Mouse (Mus musculus) midbrain, embryonic 12.5 days (tissue): Measurements from ENCODE around the gene Tmem121b. TPM values are rescaled to one million over a fixed set of nuclear protein-coding genes. Genes with fewer than 3 reads are reported as not detected.

Experiments
- ATAC-seq: fragments of 200-750 bp; cut with Nextera tagmentation; 2 replicates; pipeline ENCODE4 v1.8.0; 2017; ENCODE audit warnings: low read depth, moderate TSS enrichment, moderate library complexity; ENCODE audit not compliant: low FRiP score
- H3K27ac ChIP-seq: fragments of 300-500 bp; sonication (generic); replicated peaks from 2 replicates; pipeline ENCODE4 v1.5.1; 2016; ENCODE audit warnings: mild to moderate bottlenecking
- H3K27me3 ChIP-seq: fragments of 300-500 bp; sonication (generic); 2 replicates; pipeline ENCODE4 v1.6.1; 2016; ENCODE audit warnings: mild to moderate bottlenecking
- H3K36me3 ChIP-seq: fragments of 300-500 bp; sonication (generic); 2 replicates; pipeline ENCODE4 v1.6.1; 2016
- H3K4me1 ChIP-seq: fragments of 300-500 bp; sonication (generic); 2 replicates; pipeline ENCODE4 v1.6.1; 2016
- H3K4me2 ChIP-seq: fragments of 300-500 bp; sonication (generic); replicated peaks from 2 replicates; pipeline ENCODE4 v1.6.1; 2016; ENCODE audit warnings: mild to moderate bottlenecking, moderate library complexity
- H3K4me3 ChIP-seq: fragments of 300-500 bp; sonication (generic); 2 replicates; pipeline ENCODE4 v1.5.1; 2016; ENCODE audit warnings: mild to moderate bottlenecking
- H3K9ac ChIP-seq: fragments of 300-500 bp; sonication (generic); replicated peaks from 2 replicates; pipeline ENCODE4 v1.6.1; 2016; ENCODE audit warnings: mild to moderate bottlenecking, moderate library complexity
- H3K9me3 ChIP-seq: fragments of 300-500 bp; sonication (generic); 2 replicates; pipeline ENCODE4 v1.6.1; 2016; ENCODE audit warnings: mild to moderate bottlenecking
- WGBS: fragments of 180-500 bp; shearing (Covaris S2); methylation state at CpG from one replicate; pipeline ENCODE4 v1.1.7; 2016; 5-methylcytosine and 5-hydroxymethylcytosine counted together
- polyA plus RNA-seq: library from polyadenylated mRNA; unstranded; fragments of >200 nt; fragmentation: Nextera tagmentation; extraction: Ambion mirVana; gene quantifications from 2 replicates; pipeline ENCODE4 v1.2.1, GENCODE M21; 2016

Gene Tmem121b
- polyA plus RNA-seq, 1 experiment from 2014 or later: 2.5 TPM

DNA sequence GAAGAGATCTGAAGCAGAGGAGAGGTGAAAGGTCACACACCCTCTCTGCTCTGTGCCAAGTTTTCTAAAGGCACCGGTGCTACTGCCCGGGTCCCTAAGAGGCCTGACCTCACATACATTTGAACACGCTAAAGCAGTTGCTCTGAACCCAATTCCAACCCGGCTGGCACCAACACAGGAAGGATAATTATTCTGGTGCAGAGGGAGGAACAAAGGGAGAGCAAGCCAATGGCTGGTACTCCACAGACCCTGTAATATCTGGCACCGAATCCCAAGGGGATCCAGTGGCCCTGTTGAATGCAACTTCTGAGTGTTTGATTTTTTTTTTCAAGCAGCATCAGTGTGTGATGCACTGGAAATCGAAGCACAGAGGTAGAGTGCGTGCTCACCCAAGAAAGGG, 2.5 kb downstream of the Tmem121b start:
- no peaks in the 10 kb centered on the region for H3K36me3 ChIP-seq
- H3K4me1 ChIP-seq: peaks cover 40% of the 10 kb centered on the region
- no peak overlapping the region for H3K9ac ChIP-seq
- H3K9me3 ChIP-seq: no peaks in the 10 kb centered on the region
- WGBS: 42% methylated on average over 7 of the region's 7 CpGs
- H3K27ac ChIP-seq: no peak overlapping the region
- ATAC-seq: no peak
- H3K4me2 ChIP-seq: peak overlapping the region; percentile 79
- peaks cover 26% of the 10 kb centered on the region for H3K27me3 ChIP-seq
- H3K4me3 ChIP-seq: peak overlapping the region; percentile 79

DNA sequence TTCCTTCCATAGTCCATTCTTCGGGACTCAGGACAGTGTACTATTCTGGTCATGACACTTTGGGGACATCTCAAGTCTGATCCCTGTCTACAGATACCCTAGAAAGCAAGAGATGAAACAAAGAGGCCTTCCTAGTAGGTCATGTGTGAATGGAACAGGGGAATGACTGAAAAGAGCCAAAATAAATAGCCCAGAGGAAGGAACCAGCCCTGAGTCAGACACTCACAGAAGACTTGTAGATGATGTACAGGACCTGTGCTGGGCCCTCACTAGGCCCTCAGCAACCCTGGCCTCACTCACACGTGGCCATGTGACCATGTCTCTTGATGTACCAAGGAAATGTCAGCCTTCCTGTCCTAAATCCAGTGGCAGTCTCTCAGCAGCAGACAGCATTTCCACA, 4.1 kb downstream of the Tmem121b start:
- Histone ChIP-seq H3K4me1 (peaks cover 39% of the 10 kb centered on the region), H3K27ac (no peak overlapping the region), H3K9me3 (no peaks in the 10 kb centered on the region), H3K36me3 (no peaks in the 10 kb centered on the region), H3K9ac (no peak overlapping the region), H3K27me3 (peaks cover 26% of the 10 kb centered on the region), H3K4me2 (no peak overlapping the region), H3K4me3 (no peak overlapping the region)
- WGBS: 79% methylated on average over 2 of the region's 2 CpGs
- no peak for ATAC-seq

GRCm38 (mm10) chr6:120488647-120489046, 5.0 kb downstream of the Tmem121b start:
- Histone ChIP-seq H3K4me2 (no peak overlapping the region), H3K4me3 (no peak overlapping the region), H3K4me1 (peaks cover 31% of the 10 kb centered on the region), H3K27me3 (peaks cover 26% of the 10 kb centered on the region), H3K27ac (no peak overlapping the region), H3K9ac (no peak overlapping the region), H3K36me3 (no peaks in the 10 kb centered on the region), H3K9me3 (no peaks in the 10 kb centered on the region)
- ATAC-seq: no peak
- WGBS: 78% methylated on average over 3 of the region's 3 CpGs

GRCm38 (mm10) chr6:120486051-120486510, 7.5 kb downstream of the Tmem121b start:
- Histone ChIP-seq H3K4me3 (no peak overlapping the region), H3K4me2 (no peak overlapping the region), H3K36me3 (no peaks in the 10 kb centered on the region), H3K27me3 (peaks cover 4% of the 10 kb centered on the region; the same call in 1 of the 2 replicates), H3K4me1 (peaks cover 17% of the 10 kb centered on the region), H3K27ac (no peak overlapping the region), H3K9ac (no peak overlapping the region), H3K9me3 (no peaks in the 10 kb centered on the region)
- WGBS: 77% methylated on average over 8 of the region's 8 CpGs
- no peak for ATAC-seq

GRCm38 (mm10) chr6:120485038-120485437, 8.6 kb downstream of the Tmem121b start:
- Histone ChIP-seq H3K27me3 (0 out of 2 replicates have a peak, but pooled peaks cover 4% of the 10 kb centered on the region), H3K27ac (no peak overlapping the region), H3K9me3 (no peaks in the 10 kb centered on the region), H3K4me3 (no peak overlapping the region), H3K4me2 (no peak overlapping the region), H3K9ac (no peak overlapping the region), H3K4me1 (peaks cover 12% of the 10 kb centered on the region; the same call in 1 of the 2 replicates), H3K36me3 (no peaks in the 10 kb centered on the region)
- no peak for ATAC-seq
- WGBS: 83% methylated on average over 3 of the region's 3 CpGs

DNA sequence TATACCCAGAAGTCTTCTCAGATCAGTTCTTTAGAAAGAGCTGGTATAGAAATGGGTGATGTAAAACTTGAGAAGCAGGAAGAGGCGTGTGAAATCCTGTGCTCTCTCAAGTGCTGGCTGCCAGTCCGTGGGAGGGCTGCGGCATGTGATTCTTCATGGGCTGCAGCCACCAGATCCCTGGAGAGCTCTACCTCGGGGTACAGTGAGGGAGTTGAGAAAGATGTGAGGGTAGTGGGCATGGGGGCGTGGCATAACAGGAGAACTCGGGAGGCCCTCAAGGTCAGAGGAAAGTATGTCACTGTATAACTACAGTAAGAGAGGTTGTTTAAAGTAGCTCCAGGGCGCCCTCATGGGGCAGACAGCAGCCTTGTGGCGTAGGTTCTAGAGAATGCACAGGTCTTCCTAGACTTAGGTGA, 10.4 kb downstream of the Tmem121b start:
- no peak for ATAC-seq
- H3K27ac ChIP-seq: no peak overlapping the region
- H3K4me1 ChIP-seq: 0 out of 2 replicates have a peak, but pooled peaks cover 7% of the 10 kb centered on the region
- H3K4me3 ChIP-seq: no peak overlapping the region
- H3K9ac ChIP-seq: no peak overlapping the region
- WGBS: 43% methylated on average over 8 of the region's 8 CpGs
- no peaks in the 10 kb centered on the region for H3K36me3 ChIP-seq
- H3K27me3 ChIP-seq: no peaks in the 10 kb centered on the region
- H3K4me2 ChIP-seq: no peak overlapping the region
- H3K9me3 ChIP-seq: no peaks in the 10 kb centered on the region

DNA sequence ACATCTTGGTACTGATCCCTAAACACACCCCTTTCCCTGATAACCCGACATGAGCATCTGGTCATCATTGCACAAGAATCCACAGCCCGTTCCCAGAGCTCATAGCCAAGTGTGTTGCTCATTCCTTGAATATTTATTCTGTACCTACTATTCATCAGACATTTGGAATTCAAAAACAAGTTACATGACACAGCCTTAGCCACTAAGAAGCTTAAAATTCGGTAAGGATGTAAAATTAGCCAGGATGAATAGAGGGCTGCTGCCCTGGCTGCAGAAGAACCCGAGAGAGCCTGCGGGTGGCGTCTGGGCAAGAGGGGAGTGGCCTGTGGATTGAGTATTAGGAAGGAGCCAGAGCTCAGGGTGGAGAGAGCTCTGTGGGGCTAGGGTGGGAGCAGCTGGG, 10.9 kb downstream of the Tmem121b start:
- H3K27me3 ChIP-seq: no peaks in the 10 kb centered on the region
- H3K27ac ChIP-seq: no peak overlapping the region
- H3K9me3 ChIP-seq: no peaks in the 10 kb centered on the region
- ATAC-seq: no peak
- no peak overlapping the region for H3K9ac ChIP-seq
- 42% methylated on average over 6 of the region's 6 CpGs for WGBS
- H3K36me3 ChIP-seq: no peaks in the 10 kb centered on the region
- no peak overlapping the region for H3K4me2 ChIP-seq
- no peak overlapping the region for H3K4me3 ChIP-seq
- H3K4me1 ChIP-seq: 0 out of 2 replicates have a peak, but pooled peaks cover 7% of the 10 kb centered on the region

DNA sequence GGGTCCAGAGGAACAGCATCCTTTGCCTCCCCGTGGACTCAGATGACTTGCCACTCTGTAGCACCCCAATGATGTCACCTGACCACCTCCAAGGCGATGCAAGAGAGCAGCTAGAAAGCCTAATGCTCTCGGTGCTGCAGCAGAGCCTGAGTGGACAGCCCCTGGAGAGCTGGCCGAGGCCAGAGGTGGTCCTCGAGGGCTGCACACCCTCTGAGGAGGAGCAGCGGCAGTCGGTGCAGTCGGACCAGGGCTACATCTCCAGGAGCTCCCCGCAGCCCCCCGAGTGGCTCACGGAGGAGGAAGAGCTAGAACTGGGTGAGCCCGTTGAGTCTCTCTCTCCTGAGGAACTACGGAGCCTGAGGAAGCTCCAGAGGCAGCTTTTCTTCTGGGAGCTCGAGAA, 11.6 kb downstream of the Tmem121b start:
- Histone ChIP-seq H3K27ac (no peak overlapping the region), H3K4me1 (0 out of 2 replicates have a peak, but pooled peaks cover 7% of the 10 kb centered on the region), H3K27me3 (no peaks in the 10 kb centered on the region), H3K4me2 (no peak overlapping the region), H3K9me3 (no peaks in the 10 kb centered on the region), H3K4me3 (no peak overlapping the region), H3K9ac (no peak overlapping the region), H3K36me3 (no peaks in the 10 kb centered on the region)
- ATAC-seq: no peak
- WGBS: 93% methylated on average over 14 of the region's 14 CpGs

- Histone ChIP-seq H3K4me3 (no peak overlapping the region), H3K27ac (no peak overlapping the region), H3K36me3 (no peaks in the 10 kb centered on the region), H3K4me2 (no peak overlapping the region), H3K4me1 (0 out of 2 replicates have a peak, but pooled peaks cover 7% of the 10 kb centered on the region), H3K9me3 (no peaks in the 10 kb centered on the region), H3K27me3 (no peaks in the 10 kb centered on the region), H3K9ac (no peak overlapping the region)
- no peak for ATAC-seq
- 93% methylated on average over 6 of the region's 6 CpGs for WGBS
Observed at GRCm38 (mm10) chr6:120481538-120481937, 12.1 kb downstream of the Tmem121b start.

DNA sequence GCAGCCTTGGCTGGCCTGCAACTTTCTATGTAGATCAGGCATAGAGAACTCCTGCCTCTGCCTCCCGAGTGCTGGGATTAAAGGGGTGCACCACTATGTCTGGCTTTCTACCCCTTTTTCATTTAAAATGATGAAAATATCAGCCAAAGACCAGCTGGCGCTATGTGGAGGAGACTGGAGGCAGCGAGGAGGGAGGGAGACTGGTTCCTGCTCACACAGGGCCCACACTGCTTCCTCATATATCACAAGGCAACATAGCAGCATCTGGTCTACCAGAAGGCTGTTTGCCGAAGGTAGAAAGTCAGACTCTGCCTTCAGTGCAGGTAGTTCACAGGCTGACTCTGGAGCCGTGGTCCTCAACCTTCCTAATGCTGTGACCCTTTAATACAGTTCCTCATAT, 13.2 kb downstream of the Tmem121b start:
- ATAC-seq: no peak
- no peak overlapping the region for H3K4me3 ChIP-seq
- no peaks in the 10 kb centered on the region for H3K9me3 ChIP-seq
- H3K27ac ChIP-seq: no peak overlapping the region
- no peak overlapping the region for H3K4me2 ChIP-seq
- H3K9ac ChIP-seq: no peak overlapping the region
- 0 out of 2 replicates have a peak, but pooled peaks cover 7% of the 10 kb centered on the region for H3K4me1 ChIP-seq
- H3K27me3 ChIP-seq: no peaks in the 10 kb centered on the region
- H3K36me3 ChIP-seq: no peaks in the 10 kb centered on the region
- WGBS: 90% methylated on average over 5 of the region's 5 CpGs

DNA sequence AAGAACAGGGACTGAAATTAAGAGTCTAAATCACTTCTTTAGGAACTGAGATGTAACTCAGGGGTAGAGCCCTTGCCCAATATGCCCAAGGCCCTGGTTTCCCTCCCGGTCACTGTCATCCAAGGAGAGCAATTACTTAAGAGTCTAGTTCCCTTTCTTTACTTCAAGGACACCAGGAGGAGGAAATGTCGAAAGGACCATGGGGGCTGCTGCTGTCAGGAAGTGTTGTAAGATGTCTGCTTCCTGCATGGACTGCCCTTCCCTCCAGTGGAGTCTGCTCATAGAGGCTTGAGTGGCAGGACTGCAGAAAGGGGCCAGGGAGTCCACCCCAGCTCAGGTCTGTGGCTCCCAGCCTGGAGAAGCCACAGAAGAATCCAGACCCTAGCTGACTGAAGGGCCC, 14.3 kb downstream of the Tmem121b start:
- Histone ChIP-seq H3K9ac (no peak overlapping the region), H3K27ac (no peak overlapping the region), H3K4me1 (0 out of 2 replicates have a peak, but pooled peaks cover 7% of the 10 kb centered on the region), H3K4me3 (no peak overlapping the region), H3K27me3 (no peaks in the 10 kb centered on the region), H3K9me3 (no peaks in the 10 kb centered on the region), H3K4me2 (no peak overlapping the region), H3K36me3 (no peaks in the 10 kb centered on the region)
- ATAC-seq: no peak
- 94% methylated on average over 2 of the region's 2 CpGs for WGBS

GRCm38 (mm10) chr6:120475288-120475687, 18.3 kb downstream of the Tmem121b start:
- WGBS: 85% methylated on average over 8 of the region's 8 CpGs
- Histone ChIP-seq H3K4me1 (peaks cover 25% of the 10 kb centered on the region), H3K9ac (no peak overlapping the region), H3K36me3 (no peaks in the 10 kb centered on the region), H3K4me2 (no peak overlapping the region), H3K4me3 (no peak overlapping the region), H3K27ac (no peak overlapping the region), H3K27me3 (no peaks in the 10 kb centered on the region; the same call in 1 of the 2 replicates), H3K9me3 (no peaks in the 10 kb centered on the region)
- no peak for ATAC-seq

DNA sequence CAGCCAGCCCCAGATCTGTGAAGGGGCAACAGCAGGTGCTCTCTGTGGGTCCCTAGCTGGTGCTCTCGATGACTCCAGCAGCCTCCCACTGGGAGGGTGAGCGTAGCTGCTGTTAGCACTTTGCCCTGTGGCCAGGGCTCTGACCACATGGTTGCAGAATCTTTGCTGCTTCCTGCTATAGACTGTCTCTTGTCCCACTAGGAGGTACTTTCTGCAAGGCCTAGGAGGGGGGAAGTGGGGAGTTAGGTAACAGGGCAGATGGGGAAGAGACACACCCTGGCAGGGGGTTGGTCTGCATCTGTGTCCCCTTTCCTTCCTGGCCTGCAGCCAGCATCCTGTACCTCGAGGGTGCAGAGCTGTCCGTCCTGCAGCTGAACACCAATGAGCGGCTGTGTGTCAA, 20.2 kb downstream of the Tmem121b start:
- peaks cover 25% of the 10 kb centered on the region for H3K4me1 ChIP-seq
- no peak for ATAC-seq
- H3K27ac ChIP-seq: peak overlapping the region; percentile 84
- no peak overlapping the region for H3K4me3 ChIP-seq
- no peak overlapping the region for H3K4me2 ChIP-seq
- 34% methylated on average over 5 of the region's 5 CpGs for WGBS
- H3K9ac ChIP-seq: no peak overlapping the region
- H3K27me3 ChIP-seq: no peaks in the 10 kb centered on the region; the same call in 1 of the 2 replicates
- H3K9me3 ChIP-seq: no peaks in the 10 kb centered on the region
- H3K36me3 ChIP-seq: no peaks in the 10 kb centered on the region
